Mouse (Mus musculus): ENCODE results near the gene Inka1.
A peak's percentile ranks its signal among the peaks of the same experiment; 100 is the strongest.

Gene Inka1

GRCm38 (mm10) chr9:107957141-107957540 lies 28.5 kb downstream of the Inka1 start:
- DNase-seq (ENCODE audit: low read depth, low spot score): no peak

- DNase-seq (ENCODE audit: low read depth, low spot score): no peak
These were observed 29.9 kb downstream of the Inka1 start for GRCm38 (mm10) chr9:107955613-107956289.

GRCm38 (mm10) chr9:107950460-107951355 lies 35.0 kb downstream of the Inka1 start:
- peak; percentile 94 for DNase-seq (ENCODE audit: low read depth, low spot score)

GRCm38 (mm10) chr9:107949922-107950235 lies 35.8 kb downstream of the Inka1 start, which contains the start of gene Traip:
Gene Traip, plus strand, starts transcription at chr9:107950136.
- DNase-seq (ENCODE audit: low read depth, low spot score): no peak

GRCm38 (mm10) chr9:107949184-107949921 lies 36.3 kb downstream of the Inka1 start:
- DNase-seq (ENCODE audit: low read depth, low spot score): no peak

- DNase-seq (ENCODE audit: low read depth, low spot score): peak; percentile 82
These were observed 38.2 kb downstream of the Inka1 start for GRCm38 (mm10) chr9:107947241-107948194.

- no peak for DNase-seq (ENCODE audit: low read depth, low spot score)
These were observed 48.8 kb downstream of the Inka1 start for GRCm38 (mm10) chr9:107936831-107937230.

GRCm38 (mm10) chr9:107936215-107936822 lies 49.4 kb downstream of the Inka1 start:
- DNase-seq (ENCODE audit: low read depth, low spot score): peak; percentile 69

GRCm38 (mm10) chr9:107935790-107936214 lies 49.9 kb downstream of the Inka1 start:
- peak; percentile 68 for DNase-seq (ENCODE audit: low read depth, low spot score)

- no peak for DNase-seq (ENCODE audit: low read depth, low spot score)
These were observed 50.3 kb downstream of the Inka1 start, which contains the start of gene Camkv for GRCm38 (mm10) chr9:107935374-107935773. Gene Camkv, plus strand, starts transcription at chr9:107935674.
